Mouse (Mus musculus) heart, adult 9 months (tissue): ENCODE results near the gene Tmc3.

Source experiments
- DNase-seq, 2 experiments: peaks; one replicate each; pipeline ENCODE4 v3.0.0; 2022; ENCODE audit warnings: low spot score in 2 of 2

Gene Tmc3

DNA sequence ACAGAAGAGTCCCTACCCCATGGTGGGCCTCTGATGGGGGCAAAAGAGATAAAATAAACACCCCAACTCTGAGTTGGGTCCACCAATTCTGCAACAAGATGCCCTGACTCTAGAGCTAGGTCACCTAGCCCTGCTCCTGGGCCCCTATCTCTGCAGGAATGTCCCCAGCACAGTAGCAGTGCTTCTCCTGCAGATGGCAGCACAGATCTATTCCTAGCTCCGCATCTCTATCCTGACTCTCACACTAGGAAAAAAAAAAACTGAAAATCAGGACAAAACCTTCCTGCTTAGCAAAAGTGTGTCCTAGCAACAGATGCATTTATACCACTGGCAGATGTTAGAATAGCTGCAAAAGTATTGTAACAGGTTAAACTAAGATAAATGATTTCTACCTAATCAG lies 84.0 kb downstream of the Tmc3 start:
- DNase-seq: no peak

DNA sequence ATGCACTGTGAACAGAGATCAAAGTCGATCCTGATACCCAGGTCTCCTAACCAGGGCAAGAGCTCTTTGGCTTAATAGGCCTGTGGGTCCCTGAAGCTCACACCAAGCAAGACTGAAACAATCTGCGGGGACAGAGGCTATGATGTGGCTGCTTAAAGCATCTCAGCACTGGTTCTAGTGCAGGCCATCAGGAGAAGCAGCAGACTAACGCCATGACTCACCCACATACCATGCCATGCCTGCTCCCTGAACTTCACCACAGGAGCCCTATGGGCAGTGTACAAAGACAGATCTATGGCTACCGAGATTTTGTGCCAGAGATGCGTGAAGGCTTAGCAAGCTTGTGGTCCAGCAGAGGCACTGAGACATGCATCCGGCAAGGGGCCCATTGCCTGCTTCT lies 86.8 kb downstream of the Tmc3 start:
- DNase-seq: no peak
